Mouse (Mus musculus) urinary bladder, adult 18-20 months (tissue): Measurements from ENCODE around the gene Smad6.

Source experiments
- DNase-seq, 2 experiments: peaks; one replicate each; pipeline ENCODE4 v3.0.0; 2022; ENCODE audit warnings: low spot score in 2 of 2, mixed read lengths in 2 of 2

Smad6 gene

DNA sequence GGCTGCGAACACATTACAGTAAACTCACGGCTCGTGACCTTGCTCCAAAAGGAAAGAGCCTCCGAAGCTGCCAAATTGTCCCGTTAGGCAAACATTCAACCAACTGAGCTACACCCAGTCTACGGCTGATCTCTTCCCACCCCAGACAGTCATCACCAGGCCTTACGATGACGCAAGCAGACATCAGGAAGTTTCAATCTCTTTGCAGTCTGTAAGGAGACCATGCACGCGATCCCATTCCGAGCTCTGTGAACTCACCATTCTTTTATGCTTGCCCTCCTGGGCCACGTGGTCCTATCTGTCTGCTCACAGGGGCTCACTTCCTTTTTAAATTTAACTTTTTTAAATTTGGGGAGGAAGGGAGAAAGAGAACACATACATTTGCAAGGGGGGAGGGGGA, 32.6 kb downstream of the Smad6 start:
- DNase-seq = no peak

DNA sequence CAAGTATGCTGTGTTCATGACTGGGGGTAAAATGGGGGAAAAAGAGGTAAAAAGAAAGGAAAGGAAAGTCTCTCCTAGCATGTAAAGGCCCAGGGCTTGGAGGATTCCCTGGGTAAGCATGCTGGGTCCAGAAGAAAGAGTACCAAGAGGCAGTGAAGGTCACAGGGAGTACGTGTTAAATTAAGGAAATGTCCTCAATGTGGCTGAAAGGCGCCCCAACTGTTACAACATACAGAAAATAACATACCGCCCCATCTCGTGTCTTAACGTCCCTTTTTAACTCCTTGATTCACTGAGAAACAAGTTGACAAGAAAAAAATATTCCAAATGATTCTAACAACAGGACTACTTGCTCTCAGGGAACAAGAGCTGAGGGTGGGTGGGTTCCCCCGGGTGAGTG, 36.7 kb downstream of the Smad6 start:
- DNase-seq = no peak

DNA sequence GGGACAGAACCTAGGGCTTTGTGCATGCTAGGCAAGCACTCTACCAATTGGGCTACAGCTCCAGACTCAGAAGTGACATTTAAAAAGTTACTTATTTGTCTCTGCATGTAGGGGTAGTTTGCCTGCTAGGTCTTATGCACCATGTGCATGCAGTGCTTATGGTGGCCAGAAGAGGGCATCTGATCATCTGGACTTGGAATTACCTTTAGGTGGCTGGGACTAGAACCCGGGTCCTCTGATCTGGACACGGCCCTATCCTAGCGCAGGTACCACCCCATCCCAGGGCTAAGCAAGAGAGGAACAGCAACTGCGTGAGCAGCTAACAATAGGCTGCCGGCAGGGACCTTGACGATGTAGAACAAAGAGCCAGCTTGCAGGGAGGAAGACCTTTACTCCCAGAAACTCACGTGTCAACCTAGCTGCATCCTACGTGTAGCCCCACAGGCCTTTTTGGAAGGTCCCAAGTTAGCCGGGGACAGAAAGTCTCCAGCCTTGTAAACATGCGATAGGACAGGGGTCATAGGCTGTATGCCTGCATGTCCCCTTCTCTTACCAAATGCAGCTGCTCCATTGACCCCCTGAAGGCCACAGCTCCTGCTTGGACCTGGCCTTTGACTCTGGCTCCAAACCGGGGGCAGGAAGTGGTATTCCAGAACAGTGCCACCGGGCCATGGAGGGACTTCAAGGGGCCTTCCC, 38.8 kb downstream of the Smad6 start:
- DNase-seq = no peak

DNA sequence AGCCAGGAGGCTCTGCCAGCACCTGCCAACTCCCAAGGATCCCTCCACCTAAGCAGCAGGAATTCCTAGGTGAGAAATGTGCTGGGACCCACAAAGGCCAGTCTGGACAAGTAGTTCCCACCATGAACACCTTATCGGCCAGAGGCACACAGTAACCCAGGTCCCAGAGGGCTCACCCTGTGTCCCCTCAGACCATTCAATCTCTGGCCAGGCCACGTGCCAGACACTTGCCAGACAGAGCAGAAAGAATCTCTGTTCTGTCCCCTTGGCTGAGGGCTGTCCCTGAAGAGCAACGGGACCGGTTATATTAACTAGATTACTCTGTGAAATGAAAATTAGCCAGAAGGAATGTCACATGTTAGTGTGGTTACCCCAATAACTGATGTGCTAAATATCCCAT, 39.9 kb downstream of the Smad6 start:
- no peak for DNase-seq

DNA sequence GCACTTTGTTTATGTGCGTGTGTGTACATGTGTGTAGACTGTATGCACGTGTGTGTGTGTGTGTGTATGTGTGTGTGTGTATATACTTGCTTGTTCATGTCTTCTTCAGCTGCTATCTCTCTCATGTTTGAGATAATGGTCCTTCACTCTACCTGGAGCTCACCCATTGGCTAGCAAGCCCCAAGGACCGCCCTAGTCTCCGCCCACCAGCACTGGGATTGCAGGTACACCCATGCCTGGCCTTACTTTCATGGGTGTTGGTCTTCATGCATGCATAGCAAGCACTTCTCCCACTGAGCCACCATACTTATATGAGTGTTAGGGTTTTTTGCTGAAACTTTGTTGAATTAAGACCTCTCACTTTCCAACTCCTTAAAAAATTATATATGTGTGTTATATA, 40.5 kb downstream of the Smad6 start:
- no peak for DNase-seq

DNA sequence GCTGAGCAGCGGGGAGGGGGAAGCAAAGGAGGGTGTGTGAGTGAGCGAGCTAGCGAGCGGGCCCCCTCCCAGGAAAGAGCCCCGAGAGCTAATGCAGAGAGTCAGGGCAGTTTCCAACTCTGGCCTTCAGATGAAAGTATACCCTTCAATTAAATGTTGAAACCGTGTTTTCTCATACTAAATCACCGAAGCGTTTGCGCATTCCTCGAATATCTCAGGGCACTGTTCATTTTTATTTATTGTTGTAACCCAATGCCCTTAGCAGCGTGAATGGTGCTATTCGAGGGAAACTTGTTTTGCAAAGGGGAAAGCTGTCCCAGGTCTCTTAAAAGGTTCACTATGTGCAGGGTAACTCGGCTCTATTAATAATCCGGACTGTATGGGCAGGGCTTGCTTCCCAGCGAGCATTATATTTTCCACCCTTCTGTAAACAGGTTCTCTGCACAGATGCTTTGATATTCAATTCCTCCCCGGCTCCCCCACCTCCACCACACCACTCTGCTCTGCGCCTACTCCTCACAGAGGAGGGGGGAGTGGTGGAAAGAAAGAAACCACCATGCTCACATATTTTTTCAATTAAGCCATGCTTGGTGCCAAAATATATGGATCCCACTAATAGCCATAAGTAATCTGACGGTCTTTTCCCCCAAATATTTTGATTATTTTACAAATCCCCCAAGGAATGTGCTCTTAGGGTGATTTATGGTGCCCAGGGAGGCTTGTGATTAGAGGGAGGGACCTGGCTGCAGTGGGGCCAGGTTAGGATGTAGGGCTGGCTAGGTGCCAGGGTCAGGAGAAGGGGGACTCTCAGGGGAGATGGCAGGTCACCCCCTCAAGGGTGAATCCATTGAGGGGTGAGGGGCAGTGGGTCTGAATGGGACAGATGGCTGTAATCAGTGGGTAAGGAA, 41.4 kb downstream of the Smad6 start:
- no peak for DNase-seq

DNA sequence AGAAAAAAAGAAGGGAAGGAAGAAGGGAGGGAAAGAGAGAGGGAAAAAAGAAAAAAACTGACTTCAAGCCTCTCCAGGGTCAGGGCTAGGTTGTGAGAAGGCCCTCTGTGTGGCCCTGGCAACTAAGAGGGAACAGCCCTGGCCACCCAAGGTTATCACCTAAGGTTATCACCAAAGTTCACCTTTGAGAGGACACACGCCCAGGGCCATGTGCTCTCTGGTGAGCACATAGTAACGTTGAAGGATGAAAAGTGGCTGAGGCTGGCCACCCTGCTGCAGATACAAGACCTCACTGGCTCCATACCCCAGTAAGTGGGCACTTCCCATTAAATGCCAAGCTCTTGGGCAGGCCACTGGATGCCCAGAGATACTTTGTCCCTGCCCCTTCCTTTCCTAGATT, 42.6 kb downstream of the Smad6 start:
- DNase-seq = no peak

DNA sequence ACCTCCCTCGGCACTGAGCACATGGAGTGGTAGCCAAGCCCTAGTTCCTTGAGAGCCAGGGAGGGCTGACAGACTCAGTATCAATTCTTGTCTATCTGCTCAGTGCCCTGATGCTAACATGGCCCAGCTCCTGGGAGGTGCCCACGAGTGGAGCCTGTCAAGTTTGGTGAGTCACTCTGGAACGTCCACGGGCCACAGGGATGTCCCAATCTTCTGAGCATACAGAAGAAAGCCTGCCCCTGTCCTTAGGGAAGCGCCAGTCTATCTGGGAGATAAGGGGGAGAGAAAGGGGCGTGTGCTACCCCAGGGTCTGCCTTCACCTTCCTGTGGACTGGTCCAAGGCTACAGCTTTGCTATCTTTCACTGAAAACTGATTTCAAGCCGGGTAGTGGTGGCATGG, 43.2 kb downstream of the Smad6 start:
- DNase-seq = no peak

DNA sequence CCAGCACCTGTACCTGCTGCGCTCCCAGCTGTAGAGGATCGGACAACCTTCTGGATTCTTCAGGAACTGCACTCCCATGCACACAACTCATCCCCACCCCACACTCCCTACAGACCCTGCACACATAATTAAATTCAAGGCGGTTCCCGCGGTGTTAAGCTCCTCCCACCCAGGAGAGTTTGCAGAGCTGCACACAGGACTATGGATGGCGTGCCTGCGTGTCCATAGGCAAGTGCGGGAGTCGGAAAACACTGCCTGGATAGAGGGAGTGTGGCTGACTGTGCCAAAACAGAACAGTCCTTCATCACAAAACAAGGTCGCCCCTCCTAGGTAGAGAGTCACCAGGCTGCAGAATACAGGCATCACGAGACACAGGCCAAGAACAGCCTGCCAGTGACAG, 45.9 kb downstream of the Smad6 start:
- no peak for DNase-seq

DNA sequence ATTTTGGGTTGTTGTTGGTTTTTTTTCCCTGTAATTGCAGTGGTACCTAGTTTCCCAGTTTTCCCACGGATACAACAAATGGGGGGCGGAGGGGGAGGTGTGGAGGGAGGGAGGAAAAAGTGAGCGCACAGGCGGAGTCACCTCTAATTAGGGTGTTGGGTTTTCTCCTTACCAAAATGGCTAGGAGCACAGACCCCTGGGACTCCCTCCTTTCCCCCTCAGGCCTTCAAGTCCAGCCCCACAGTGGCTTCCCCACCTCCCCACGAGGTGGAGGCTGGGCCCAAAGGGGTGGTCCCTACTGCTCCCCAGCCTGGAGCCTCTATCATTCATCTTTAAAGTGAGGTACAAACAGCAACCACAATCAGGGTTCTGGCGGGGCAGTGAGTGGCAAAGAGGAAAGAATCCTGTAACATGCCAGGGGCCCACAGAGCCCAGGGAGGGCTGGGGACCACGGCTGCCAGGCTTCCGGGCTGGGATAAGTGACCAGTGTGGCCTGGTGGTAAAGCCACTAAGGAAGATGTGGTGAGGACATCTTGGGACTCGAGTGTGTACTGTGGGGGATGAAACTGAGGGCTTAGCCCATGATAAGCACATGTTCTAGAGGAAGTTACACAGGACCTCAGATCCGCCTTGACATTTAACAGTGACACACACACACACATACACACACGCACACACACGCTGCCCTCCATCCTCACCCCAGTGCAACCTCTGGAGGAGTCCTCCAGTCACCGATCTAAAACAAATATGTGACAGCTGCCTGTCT, 47.4 kb downstream of the Smad6 start:
- no peak for DNase-seq

DNA sequence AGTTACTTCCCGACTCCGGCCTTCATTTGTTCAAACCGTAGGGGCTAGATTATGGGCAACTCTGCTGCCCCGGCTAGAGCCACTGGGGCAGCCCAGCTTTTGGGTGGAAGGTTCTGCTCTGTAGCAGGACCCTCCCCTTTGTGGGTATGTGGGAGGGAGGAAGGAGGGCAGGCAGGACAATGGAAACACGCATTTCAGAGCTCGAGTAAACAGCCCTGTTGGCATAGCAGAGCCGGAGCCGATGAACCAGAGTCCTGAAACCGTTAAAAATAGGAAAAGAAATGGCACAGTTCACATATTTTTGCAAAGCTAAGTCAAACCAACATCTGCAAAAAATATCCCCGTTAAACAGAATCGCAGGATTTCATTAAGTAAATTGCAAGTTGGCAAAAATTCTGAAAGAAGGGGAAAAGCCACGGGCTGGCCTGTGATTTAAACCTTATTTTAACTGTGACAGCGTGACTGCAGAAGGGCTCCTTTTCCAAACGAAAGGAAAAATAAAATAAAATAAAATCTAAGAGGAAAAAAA, 48.1 kb downstream of the Smad6 start:
- no peak for DNase-seq

DNA sequence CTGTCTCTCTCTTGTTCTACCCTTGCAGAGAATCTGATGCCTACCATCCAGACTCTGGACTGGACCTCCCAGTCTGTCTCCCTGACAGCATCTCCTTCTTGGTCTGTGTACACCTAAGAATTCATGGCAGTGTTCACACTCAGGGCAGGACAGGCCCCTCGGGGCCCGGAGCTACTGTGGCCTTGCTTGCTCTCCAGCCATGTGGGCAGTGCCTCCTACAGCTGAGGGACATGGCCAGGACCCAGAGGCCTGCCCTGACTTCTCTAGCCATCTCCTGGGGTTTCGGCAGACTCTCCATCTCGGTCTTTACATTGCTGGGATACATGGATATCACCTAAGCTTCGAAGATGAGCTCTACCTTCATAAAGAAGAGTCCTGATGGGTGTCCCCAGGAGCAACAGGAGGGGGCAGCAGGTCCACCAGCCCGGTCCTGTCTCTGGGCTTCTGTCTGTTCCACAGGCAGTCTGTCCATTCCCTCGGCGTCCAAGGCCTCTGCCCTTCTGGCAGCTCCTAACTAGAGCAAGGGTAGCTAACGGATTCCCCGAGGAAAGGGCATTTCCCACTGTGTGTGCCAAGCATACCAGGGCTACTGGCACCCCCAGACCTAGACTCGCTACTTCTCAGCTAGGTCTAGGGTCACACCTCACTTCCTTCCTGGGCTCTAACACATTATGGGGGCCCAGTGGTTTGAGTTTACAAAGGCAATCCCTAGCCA, 49.1 kb downstream of the Smad6 start:
- no peak for DNase-seq

DNA sequence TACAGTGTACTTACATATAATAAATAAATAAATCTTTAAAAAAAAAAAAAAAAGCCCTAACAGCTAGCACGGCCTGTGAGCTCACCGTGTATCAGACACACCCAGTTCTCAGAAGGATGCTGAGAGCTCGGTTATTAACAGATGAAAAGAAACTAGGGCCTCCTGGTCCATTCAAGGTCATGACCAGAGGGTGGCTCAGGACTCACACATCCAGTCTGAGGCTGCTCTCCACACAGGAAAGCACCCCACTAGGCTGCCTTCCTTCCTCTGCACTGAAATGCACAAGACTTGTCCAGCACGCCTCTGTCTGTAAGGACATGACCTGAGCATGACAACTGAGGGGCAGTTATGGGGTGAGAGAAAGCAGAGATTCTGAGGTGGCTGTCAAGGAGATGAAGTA, 50.3 kb downstream of the Smad6 start:
- no peak for DNase-seq

DNA sequence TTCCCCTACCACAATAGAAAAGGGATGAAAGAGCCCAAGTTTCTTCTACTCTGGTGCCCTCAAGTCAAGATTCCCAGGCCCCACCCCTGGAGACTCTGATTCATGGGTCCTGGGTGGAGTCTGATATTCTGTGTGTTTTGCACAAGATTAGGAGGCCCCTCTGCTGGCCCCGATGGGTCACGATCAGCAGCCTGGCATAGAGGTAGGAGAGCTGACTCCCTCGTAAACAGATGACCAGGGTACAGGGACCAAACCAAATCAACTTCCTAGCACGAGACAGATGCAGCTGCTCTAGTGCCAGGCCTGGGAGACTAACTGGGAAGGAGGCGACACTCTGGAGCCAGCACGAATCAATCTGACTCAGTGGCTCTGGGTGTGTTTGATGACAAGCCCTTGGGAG, 51.0 kb downstream of the Smad6 start:
- no peak for DNase-seq

DNA sequence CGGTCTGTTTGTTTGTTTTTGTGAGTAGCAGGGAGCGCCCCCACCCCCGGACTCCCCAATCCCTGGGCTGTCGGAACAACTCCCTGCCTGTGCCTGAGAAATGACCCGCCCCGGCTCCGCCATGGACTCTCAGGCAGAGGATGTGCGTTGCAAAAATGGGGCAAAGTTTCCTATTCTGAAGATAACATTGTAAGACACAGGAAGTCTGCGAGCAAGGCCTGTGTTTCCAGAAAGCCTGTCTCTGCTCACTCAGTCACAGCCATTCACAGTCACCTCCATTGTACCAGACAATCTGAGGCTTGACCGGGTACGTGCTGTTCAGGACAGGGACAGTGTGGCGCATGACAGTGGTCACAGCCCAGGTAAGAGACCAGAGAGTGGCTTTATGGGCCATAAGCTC, 51.5 kb downstream of the Smad6 start:
- no peak for DNase-seq

DNA sequence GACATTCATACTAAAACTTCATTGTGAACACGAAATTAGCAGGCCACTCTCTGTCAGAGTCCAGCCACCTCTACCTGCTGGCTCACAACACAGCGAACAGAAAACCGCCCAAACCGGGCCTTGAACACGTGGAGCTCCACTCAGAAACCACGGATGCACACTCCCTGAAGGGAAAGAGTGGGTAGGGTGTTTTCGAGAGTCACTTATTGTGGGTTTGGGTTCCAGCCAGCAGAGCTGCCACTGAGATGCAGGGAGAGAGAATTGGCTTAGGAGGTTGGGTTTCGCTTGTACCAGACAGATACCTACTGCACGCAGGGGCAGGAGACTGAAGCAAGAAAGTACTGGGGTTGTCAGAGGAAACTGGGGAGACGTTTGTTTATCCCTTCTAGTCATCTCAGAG, 52.4 kb downstream of the Smad6 start:
- no peak for DNase-seq

DNA sequence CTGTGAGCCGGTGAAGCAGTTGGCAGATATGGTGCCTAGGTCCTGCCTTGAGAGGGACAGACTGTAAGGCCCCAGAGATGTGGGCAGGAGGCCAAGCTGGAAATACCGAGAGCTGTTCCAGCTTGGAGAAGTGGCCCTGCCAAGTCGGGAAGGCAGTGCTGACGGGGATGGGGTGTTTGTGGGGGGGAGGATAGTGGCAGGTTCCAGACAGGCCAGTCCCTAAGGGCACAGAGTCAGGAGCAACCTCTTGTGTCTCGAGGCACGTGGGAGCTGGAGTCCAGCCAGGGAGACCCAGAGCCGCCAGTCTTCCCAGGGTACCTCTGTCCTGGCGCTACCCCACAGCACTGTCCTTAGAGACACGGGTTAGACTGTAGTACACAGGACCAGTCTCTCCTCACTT, 53.3 kb downstream of the Smad6 start:
- DNase-seq = peak in 1 of 2 experiments; percentile 74

DNA sequence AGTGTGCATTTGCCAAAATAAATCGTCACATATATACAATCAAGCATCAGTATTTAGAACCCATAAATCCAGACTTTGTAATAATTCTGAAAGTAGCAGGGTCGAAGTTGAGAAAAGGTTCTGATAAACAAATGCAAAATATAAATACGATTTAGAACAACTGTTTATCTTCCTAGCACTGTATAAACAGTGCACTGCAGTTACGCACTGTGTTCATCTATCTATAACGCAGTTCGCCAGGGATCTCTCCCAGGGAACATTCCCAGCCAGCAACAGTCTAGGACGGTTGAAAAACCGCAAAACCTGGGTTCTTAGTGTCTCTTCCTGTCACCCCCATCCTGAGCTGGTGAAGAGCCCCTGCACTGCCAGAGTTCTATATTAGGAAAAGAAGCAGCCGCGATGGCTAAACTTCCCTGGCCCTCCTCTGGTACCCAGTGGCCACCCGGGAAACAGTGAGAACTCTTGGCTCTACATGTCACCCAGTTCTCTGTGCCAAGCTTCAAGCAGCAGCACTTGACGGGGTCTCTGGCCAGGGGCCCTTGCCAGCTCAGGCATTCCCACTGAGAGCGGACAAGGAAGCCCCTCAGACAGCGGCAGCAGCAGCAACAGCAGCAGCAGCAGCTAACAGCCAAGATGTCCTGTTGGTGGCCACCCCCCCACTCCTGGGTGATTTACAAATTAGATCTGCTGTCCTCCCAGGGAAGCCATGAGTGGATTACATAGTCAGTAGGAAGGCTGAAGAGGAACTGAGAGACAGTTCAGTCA, 54.3 kb downstream of the Smad6 start:
- no peak for DNase-seq

DNA sequence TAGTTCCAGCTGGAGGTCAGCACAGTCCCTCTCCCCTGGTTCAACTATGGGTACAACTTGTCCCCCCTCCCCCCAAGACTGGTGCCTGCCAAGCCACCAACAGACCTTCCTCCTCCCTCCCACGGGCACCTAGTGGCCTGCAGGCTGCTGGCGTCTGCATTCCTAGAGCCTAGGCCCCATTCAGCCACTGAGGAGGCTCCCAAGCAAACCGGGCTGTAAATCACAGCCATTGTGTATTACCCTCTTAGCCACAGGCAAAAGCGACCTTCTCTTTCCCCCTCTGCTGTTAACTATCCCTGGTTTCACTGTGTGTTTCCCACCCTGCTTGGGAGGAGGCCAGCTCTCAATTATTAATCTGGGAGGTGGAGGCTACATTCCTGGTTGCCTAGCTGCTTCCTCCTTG, 56.3 kb downstream of the Smad6 start:
- no peak for DNase-seq

DNA sequence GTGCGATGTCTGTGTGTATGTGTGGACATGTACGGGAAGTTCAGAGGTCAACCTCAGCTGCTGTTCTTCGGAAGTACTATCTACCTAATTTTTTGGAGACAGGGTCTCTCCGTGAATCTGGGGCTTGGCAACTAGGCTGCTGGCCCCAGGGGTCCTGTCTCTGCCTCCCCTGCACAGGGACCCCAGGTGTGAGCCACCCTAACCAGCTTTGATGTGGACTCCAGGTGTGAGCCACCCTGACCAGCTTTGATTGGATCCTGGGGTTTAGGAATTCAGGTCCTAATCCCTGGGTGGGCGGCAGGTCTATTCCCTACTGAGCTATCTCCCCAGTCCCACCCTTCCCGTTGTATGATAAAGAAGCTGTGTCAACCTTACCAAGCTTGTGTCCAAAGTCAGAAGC, 60.0 kb downstream of the Smad6 start:
- DNase-seq = no peak

DNA sequence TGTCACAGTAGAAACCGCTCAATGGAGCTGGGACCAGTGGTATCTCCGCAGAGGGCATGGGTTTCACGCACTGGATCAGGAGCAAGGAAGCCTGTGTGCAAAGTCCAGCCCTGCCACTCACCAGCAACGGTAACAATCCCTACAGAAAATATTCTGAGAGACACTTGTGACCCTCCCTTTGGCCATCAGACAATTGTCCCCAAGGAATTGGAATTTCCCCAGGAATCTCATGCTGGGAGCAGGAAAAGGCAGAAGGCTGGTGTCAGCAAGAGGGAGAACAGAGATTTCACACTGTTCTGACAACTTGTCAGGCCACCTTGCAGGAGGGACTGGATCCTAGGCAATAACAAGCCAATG, 61.1 kb downstream of the Smad6 start:
- no peak for DNase-seq
